Mouse (Mus musculus) right cerebral cortex, postnatal 36 days (tissue): ENCODE data around the gene Ccdc148.

ENCODE experiments used
- DNase-seq, 2 experiments: peaks; one replicate each; pipeline ENCODE4 v3.0.0; 2022; ENCODE audit warnings: low spot score in 2 of 2, mixed read lengths in 1 of 2

Ccdc148 gene

GRCm38 (mm10) chr2:59160605-59160963 lies at the start of gene Ccdc148, which contains the start of gene Pkp4:
Gene Ccdc148, minus strand, starts transcription at chr2:59160683.
Gene Pkp4, plus strand, starts transcription at chr2:59160850.
- DNase-seq: peak; percentile 92 to 95

DNA sequence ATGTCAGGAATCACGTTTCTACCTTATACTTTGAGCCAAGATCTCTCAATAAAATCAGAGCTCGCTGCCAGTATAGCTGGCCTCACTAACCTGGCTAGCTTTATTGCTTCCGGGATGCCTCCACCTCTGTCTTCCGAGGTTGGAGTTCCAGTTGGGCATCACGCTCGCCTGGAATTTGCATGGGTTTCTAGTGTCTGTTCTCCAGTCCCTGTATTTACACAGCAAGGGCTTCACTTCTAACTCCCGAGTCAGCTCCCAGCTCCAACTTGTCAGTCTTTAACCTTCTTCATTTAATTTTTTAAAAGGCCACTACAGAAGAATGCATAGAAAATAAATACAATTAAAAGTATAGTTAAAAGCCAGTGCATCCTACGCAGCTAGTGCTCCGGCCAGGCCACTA lies 47.8 kb upstream of the Ccdc148 start:
- DNase-seq: no peak

DNA sequence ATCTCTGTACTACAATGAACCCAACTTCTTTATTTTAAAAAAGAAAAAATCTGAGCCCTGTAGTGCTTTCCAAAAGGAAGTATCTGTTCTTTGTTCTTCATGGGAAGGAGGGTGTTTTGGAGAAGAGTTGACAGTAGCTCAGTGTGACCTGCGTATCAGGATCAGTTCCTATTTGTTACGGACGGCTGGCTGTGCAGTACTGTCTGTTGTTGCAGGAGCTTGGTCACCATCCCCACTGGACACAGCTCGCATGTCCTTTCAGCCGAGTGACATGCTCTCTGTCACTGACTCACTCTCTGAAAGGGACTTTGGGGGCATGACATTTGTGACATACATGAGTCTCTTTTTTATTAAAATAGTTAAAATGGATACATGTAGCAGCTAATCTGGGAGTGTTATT lies 47.2 kb upstream of the Ccdc148 start:
- DNase-seq: no peak

GRCm38 (mm10) chr2:59207240-59207639 lies 46.8 kb upstream of the Ccdc148 start:
- no peak for DNase-seq

DNA sequence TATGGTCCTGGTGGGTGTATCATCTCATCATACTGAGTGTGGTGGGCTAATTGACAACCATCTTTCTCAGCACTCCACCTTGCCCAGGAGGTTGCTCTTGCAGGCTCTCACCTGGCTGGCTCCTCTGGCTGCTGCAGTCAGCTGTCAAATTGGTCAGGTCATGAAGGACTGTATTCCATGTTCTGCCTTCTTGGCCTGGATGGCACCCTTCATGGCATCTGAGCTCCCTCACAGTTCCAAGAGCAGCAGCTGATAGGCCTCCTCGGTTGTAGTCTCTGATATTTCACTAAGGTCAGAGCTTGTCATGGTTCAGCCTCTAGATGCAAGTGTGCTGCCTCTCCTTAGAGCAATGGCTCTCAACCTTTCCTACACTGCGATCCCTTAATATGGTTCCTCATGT lies 45.7 kb upstream of the Ccdc148 start:
- DNase-seq: no peak

- peak; percentile 36 to 40 for DNase-seq
Measured at GRCm38 (mm10) chr2:59205092-59205491, 44.6 kb upstream of the Ccdc148 start.

GRCm38 (mm10) chr2:59203627-59204425 lies 43.3 kb upstream of the Ccdc148 start:
- no peak for DNase-seq

DNA sequence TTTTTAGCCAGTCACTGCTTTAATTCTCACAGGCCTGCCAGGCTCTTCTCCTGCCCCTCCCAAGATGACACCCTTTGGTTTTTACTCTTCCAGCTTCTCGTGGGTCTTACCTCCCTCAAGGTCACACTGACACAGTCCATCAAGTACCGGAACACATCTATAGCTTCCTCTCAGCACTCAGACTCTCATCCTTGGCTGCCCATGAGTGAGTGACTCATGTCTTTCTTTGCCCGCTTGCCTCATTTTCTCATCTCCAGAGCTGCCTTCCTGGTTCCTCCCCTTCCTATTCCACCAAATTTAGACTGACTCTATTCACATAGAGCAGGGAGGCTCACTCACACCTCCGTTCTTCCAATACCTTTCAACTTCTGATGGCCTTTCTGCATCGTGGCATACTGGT lies 42.4 kb upstream of the Ccdc148 start:
- DNase-seq: no peak

DNA sequence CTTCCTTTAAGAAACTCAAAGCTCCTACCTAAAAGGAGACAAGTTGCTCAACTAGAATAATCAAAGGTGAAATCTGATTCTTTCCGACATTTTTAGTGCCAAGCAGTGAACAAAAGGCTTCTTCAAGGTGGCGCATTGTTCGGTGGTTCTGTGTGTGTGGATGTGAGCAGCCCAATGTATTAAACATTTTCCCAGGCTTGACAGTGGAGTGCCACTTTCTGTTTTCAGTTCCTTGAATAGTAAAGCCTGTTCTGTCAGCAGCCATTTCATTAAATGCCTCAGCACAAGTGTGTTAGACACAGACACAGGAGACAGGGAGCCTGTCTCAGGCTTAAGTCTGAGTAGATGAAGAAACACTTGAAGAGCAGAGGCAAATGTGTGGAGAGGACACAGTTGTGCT lies 40.0 kb upstream of the Ccdc148 start:
- no peak for DNase-seq

DNA sequence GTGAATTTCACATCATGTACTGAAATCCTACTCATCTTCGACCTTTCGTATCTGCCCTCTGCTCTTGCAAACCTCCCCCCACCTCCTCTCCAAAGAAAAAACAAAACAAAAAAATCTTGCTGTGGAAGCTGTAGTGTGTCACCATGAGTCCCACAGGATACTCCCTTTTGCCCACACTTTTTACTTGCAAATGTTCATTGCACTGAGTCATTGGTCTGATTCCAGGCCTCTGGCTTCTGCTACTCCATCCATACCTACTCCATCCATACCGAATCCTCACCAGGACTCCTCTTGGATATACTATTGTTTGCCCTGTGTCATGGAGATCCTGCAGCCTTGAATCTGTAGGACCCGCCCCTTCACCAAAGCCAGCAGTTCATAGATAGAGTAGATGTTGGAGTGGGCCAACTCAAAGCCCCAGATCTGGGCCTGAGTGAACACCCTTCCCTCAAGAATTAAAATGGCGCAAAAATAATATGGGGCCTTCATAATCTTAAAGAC lies 39.0 kb upstream of the Ccdc148 start:
- DNase-seq: no peak

- DNase-seq: no peak
Measured at GRCm38 (mm10) chr2:59197156-59197555, 36.7 kb upstream of the Ccdc148 start.

- no peak for DNase-seq
Measured at GRCm38 (mm10) chr2:59193117-59193516, 32.6 kb upstream of the Ccdc148 start.

GRCm38 (mm10) chr2:59191466-59191865 lies 31.0 kb upstream of the Ccdc148 start:
- no peak for DNase-seq

DNA sequence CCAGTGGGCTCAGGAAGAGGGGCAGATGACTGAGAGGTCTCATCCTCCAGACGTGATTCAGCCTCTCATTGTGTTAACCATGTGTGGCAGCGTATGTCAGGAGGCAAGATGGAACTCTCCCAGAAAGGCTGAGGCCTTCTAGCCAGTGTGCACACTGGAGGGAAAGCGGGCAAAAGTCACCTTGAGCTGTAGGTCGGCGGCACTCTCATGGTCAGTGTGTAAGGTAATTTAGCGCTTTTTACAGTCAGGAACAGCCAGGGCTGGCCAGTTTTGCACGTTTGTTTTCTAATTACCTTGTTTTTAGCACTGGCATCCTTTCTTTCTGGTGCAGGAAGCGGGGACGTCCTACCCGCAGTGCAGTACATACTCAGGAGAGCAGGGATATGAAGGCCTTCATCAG lies 29.7 kb upstream of the Ccdc148 start:
- no peak for DNase-seq

- DNase-seq: no peak
Measured at GRCm38 (mm10) chr2:59189661-59190185, 29.2 kb upstream of the Ccdc148 start.

DNA sequence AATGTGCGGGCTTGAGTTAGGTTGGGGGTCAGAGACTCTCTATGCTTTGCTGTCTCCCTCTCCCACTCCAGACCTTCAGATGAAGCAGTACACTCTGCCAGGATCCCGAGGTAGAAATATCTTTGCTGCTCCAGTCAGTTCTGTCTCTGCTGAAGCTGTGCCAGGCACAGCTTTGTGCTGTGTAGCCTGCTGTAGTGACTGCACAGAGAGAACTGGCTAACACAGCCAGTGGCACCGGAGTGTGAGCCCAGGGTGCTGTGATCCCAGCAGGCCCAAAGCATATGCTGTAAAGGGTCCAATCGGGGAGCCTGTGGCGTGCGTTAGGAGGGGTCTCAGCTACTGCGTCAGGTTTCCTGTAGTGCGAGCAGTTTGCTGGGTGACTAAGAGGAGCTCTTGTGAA lies 27.8 kb upstream of the Ccdc148 start:
- no peak for DNase-seq

- no peak for DNase-seq
Measured at GRCm38 (mm10) chr2:59186966-59187365, 26.5 kb upstream of the Ccdc148 start.

DNA sequence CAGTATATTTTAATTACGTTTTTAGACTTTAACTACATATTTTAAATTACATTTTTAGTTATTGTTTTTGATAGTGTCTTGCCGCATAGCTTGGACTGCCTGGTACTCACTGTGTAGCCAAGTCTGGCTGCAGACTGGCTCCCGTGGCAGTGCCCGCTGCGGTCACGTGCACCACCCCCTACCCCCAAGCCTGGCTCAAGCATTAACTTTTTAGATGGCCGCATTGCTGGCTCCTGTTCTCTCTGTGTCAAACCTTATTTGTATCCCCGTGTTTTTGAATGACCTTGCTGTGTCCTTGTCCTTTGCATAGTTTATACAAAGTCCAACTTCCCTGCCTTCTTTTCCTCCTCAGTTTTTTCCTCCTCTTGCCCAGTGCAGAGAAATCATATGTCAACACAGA lies 25.6 kb upstream of the Ccdc148 start:
- no peak for DNase-seq

GRCm38 (mm10) chr2:59184107-59185064 lies 23.9 kb upstream of the Ccdc148 start:
- DNase-seq: no peak

DNA sequence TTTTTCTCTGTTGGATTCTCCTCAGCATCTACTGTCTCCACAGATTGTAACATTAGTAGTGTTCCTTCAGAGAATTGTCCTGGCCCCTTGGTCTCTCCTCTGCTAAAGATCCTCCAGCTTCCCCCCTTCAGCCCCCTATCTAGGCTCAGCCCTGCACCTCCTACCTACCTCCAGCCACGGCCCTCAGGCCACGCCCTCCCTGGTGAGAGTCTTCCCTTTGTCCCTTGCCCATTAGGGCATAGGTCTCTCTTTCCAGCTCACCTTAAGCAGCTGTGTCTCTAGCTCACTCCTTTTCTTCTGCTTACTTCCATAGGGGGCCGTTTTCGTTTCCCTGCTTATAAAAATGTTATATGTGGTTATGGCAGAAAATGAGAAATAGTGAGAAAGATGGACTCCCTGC lies 23.1 kb upstream of the Ccdc148 start:
- DNase-seq: no peak

DNA sequence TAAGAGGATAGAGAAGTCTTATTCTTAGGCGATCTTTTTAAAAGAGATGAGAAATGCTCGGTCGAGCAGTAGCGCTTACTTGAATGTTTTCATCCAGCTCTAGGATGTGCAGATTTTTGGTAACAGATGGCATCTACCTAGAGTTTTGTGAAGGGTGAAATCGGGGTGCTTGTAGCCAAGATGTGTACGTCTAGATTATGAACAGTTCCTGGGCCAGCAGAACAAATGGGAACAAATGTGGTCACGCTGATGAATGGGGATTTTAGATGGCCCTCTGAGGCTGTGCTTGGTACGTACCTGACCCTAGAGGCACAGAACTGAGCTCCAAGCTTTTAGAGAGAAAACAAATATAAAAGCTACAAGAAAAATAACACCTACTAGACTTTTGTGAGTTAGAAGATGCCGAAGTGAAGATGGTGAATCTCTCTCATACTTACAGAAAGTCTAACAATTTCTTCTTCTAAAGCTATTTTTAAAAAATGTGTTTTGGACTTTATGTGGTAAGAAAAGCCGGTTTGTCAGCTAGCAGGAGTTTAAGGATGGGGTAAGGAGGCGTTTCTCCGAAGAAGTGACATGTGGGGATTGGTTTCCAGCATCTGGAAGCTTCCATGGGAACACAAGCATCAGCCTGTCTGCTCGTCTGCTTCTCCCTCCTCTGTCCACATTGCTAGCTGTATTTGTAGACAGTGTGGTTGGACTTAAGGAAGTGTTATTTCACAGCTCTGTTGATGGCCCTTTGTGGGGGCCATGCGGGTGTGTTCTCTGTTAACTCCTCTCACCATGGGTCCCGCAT lies 21.0 kb upstream of the Ccdc148 start:
- peak in 1 of 2 experiments; percentile 28 for DNase-seq
